Mouse (Mus musculus) small intestine, adult 2 months (tissue): ENCODE data around the gene B3galt4.

Experiments
- CTCF ChIP-seq: fragments of 200-500 bp; IDR thresholded peaks from 2 replicates; pipeline ENCODE4 v1.5.1; 2012; ENCODE audit warnings: low read depth, mild to moderate bottlenecking, control low read depth, inconsistent platforms, low read length, moderate library complexity, mixed read lengths; ENCODE audit not compliant: insufficient replicate concordance, insufficient read length; ENCODE audit errors: extremely low read depth
- POLR2A ChIP-seq: fragments of 200-500 bp; IDR thresholded peaks from 2 replicates; pipeline ENCODE4 v1.6.1; 2012; ENCODE audit warnings: low read depth, mild to moderate bottlenecking, control low read depth, inconsistent platforms, low read length, moderate library complexity

GRCm38 (mm10) chr17:33913264-33913663 lies 38.0 kb downstream of the B3galt4 start:
- no peak for TF ChIP-seq POLR2A
- no peak for TF ChIP-seq CTCF
